Mouse (Mus musculus) thymus, postnatal 36 days (tissue): ENCODE results near the gene Mypn.
A peak's percentile ranks its signal among the peaks of the same experiment; 100 is the strongest.

Experiments used
- DNase-seq, 2 experiments: peaks; one replicate each; pipeline ENCODE4 v3.0.0; 2022; ENCODE audit warnings: mixed read lengths in 2 of 2

Gene Mypn

GRCm38 (mm10) chr10:63099521-63099920 lies 104.2 kb downstream of the Mypn start, which contains the start of gene Atoh7:
Gene Atoh7 (plus strand): TSS chr10:63099651.
- DNase-seq: no peak

GRCm38 (mm10) chr10:63098191-63098590 lies 105.6 kb downstream of the Mypn start:
- no peak for DNase-seq

DNA sequence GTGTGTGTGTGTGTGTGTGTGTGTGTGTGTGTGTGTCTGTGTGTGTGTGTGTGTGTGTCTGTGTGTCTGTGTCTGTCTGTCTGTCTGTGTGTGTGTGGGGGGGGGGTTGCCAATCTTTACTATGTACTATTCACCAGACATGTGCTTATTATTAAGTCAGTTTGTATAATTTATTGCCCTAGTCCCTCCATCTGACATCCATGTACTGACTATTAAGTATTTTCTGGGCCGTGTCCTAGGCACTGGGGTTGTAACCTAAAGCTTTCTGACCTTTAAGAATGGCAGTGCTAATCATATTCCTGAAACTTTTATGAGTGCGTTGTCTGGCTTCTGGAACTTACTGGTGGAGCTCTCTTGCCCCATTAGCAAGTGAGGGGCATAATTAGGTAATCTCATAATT lies 107.0 kb downstream of the Mypn start:
- DNase-seq: no peak

GRCm38 (mm10) chr10:63092616-63093550 lies 110.9 kb downstream of the Mypn start:
- peak in 1 of 2 experiments; percentile 14 for DNase-seq

GRCm38 (mm10) chr10:63091915-63092314 lies 111.8 kb downstream of the Mypn start:
- no peak for DNase-seq

DNA sequence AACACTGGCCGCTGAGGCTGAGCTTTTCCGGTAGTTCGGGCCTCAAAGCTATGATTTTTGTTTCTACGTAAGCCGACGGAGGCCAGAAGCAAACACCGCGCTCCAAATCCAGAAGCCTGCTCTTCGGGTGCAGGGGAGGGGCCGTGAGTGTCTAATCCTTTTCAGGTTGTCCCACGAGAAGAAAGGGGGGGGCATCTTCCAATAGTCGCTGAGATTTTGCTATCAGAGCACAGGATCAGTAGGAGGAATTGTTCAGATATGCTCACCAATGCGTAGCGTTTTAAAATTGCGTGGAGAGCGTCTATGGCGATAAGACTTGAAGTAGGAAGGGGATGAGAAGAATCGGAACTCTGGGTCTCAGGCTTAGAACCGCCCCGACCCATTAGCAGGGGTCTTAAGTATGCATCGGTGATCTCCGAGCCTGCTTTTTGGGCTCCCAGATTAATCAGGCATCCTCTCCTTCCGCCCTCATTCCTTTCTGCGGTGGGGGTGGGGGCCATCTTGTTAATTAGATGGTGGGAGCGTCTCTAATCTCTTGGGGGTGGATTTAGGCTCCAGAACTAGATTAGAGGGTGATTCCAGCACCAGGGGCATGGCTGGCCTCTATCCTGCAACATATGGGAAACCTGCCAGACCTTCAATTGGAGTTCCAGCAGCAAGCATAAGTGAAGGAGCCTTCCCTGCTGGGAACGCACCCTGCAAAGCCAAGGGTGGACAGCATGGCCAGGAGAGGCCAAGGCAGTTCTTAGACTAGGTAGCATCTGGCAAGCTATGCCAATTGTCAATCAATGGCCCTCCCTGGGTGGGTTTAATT lies 113.8 kb downstream of the Mypn start:
- DNase-seq: no peak

DNA sequence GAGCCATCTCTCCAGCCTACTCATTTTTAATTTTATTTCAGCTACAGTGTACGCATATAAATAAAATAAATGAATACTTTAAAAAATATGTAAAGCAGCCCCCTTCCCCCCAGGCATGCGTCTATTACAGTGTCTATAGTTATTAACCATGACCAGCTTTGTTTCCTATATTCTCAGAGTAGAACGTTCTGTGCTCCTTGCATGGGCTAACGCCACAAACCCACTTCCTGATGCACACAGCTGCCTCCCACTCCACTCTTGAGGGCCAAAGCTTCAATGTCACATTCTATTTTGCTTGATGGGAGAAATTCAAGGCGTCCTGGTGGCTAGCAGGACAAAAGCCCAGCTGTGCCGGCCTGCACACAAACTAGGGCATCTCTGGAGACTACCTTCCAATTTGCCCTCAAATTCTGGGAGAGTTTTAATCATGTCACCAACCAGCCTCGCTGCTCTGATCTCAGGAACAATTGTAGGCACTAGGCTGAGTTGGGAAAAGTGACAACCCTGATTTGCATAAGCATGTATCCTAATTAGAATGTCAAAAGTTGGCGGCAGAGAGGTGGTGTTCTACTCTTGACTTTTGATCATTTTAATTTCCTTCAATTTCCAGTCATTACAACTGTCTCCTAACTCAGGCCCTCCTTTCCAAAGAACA lies 114.5 kb downstream of the Mypn start:
- peak in 1 of 2 experiments; percentile 12 for DNase-seq

DNA sequence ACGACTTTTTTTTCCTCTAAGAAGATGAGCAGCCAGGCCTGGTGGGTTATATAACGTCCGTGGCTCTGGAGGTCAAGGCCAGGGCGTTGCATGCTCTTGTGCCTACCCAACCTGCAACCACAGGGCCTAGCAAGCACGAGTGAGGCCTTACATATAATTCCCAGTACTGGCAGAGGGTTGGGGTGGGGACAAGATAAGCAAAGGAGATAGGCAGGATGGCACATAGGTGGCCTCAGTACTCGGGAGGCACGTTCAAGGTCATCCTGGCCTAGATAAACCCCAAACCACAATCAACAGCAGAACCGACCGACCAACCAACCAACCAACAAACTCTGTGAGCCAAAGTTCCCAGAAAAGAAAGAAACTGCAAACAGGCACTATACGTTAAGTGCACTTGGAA lies 117.4 kb downstream of the Mypn start:
- no peak for DNase-seq

DNA sequence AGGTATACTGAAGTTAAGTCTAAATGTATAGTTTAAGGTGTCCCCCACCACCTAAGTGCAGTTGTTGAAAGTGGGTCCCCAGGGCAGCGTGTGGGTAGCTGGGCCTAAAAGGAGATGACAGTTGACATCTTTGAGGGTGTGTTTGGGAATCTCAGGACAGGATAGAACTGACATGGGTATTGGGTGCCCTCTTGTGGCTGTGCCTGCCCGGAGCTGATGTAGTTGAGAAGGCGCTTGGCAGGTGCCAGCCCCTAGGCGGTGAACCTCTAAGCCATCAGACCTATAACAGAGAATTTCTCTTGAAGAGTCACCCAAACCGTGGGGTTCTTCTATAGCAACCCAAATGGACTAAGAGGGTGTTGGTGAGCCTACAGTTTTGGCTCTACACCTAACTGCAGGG lies 137.8 kb downstream of the Mypn start:
- DNase-seq: peak; percentile 73 to 76
